Mouse (Mus musculus): Measurements from ENCODE around the gene Fam208a. TPM values are rescaled to one million over a fixed set of nuclear protein-coding genes. Genes with fewer than 3 reads are reported as not detected.

The Fam208a gene
- polyA plus RNA-seq, 1 experiment, result 9.5 TPM

DNA sequence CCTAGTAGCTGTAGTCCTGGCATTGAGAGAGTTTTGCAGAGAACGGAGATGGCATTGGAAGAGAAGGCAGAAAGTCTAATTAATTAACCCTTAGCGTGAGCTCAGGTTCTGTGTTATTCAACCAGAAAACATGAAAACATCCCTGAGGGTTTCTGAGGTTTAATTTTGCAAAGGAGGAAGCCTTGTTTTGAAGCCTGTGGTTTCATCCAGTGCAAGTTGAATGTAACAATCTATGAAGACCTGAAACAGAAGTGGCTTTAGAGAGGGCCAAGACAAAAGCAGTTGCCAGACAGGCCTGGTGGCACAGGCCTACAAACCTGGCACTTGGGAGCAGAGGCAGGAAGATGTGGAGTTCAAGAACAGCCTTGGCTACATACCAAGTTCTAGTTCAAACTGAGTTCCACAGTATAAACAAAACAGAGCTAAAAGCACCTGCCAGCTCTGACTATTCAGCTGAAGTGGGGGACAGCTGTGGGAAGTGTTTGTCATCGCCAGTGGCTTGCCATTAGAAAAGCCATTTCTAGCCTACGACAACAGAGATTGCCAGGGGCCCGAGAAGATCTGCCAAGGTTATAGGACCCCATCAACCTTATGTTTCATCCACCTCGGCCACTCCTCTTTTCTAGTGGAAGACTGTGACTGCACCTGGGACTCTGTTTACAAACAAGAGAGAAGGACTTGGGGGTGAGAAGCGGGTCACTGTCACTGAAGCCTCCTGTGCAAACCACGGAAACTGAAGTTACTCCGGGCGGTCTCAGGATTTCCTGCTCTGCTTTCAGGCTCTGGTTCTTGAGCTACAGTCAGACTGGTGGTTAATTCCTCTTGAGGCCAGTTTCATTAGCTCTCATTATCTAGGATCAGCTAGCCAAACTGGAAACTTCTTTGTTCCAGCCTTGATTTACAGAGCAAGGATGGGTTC lies 26.0 kb upstream of the Fam208a start:
- H3K27ac ChIP-seq (replicated peaks; ENCODE audit: low read depth, low read length), result peak overlapping the region; percentile 61
- peaks cover 12% of the 10 kb centered on the region; the same call in 1 of the 2 replicates for H3K4me1 ChIP-seq (ENCODE audit: control insufficient read depth, insufficient read depth, insufficient read length, low read length)

DNA sequence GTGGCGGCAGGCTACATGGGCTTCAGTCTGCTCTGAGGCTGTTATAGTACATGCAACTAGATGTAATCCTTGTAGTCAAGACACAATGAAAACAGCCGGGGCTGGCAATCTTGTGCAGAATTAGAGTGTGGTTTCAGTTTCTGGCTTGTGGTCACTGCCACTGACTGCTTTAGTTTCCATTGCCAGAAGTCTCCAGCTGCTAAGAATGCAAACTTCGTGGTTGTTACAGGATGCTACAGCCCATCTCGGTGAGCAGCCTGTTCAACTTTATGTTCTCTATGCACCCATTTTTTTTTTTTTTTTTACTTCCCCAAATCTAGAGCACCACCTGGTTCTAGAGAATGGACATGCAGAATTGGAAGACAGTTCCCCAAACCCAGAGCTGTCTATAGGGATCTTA lies 23.2 kb upstream of the Fam208a start:
- peaks cover 16% of the 10 kb centered on the region; the same call in 1 of the 2 replicates for H3K4me1 ChIP-seq (ENCODE audit: control insufficient read depth, insufficient read depth, insufficient read length, low read length)
- H3K27ac ChIP-seq (replicated peaks; ENCODE audit: low read depth, low read length), result peak overlapping the region; percentile 17; the same call in 1 of the 2 replicates

More for the DNA sequence above, 26.0 kb upstream of the Fam208a start:
- no peak overlapping the region for H3K4me3 ChIP-seq (ENCODE audit: insufficient read depth, low read depth, low read length)

DNA sequence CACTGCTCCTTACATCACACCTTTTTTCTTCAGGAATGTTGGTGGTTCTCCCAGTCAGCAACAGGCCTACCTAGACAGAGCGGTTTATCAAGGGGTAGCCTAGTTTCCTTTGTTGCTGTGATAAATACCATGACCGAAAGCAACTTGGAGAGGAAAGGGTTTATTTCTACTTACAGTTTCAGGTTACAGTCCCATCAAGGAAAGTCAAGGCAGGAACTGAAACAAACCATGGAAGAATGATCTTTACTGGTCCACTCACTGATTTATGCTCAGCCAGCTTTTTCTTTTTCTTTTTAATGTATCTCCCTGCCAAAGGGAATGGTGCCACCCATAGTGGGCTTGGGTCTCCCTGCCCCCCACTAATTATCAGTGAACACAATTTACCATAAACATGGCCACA lies 22.7 kb upstream of the Fam208a start:
- H3K4me3 ChIP-seq (ENCODE audit: insufficient read depth, low read depth, low read length), result no peak overlapping the region
- H3K27ac ChIP-seq (replicated peaks; ENCODE audit: low read depth, low read length), result peak overlapping the region; percentile 17
- H3K4me1 ChIP-seq (ENCODE audit: control insufficient read depth, insufficient read depth, insufficient read length, low read length), result peaks cover 16% of the 10 kb centered on the region; the same call in 1 of the 2 replicates

More for the DNA sequence above, 23.2 kb upstream of the Fam208a start:
- H3K4me3 ChIP-seq (ENCODE audit: insufficient read depth, low read depth, low read length), result no peak overlapping the region

DNA sequence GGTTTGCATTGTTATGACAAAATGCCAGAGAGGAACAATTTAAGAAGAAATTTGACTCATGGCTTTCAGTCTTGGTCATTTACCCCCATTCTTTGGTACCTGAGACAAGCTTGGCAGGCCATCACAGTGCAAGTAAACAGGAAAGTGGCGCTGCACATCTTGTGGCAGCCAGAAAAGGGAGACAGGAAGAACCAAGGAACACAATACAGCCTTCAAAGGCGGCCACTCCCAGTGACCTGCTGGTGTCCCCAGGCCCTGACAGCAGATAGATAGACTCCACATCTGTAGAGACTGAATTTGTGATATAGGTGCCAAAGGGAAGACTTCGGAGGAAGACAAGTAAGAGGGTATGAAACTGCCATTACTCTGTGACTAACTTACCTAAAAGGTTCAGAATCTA lies 20.4 kb upstream of the Fam208a start:
- H3K4me3 ChIP-seq (ENCODE audit: insufficient read depth, low read depth, low read length), result no peak overlapping the region
- no peak overlapping the region for H3K27ac ChIP-seq (replicated peaks; ENCODE audit: low read depth, low read length)
- peaks cover 6% of the 10 kb centered on the region; the same call in 1 of the 2 replicates for H3K4me1 ChIP-seq (ENCODE audit: control insufficient read depth, insufficient read depth, insufficient read length, low read length)

DNA sequence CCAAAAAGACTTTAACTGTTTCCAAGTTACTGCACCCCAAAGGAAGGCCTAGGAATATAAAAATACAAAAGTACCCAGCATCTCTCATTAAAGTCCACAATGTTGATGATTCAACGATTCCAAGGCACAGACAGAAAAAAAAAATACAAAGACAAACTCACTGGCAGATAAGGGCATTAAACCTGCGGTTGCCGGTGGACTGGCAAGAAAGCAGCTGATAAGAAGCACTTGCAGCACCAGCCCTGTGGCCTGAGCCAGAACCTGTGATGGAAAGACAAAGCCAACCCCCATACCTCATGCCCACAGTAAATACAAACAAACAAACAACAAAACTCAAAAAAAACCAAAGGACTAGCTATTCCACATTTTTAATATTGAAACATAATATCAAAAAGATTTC lies 19.0 kb upstream of the Fam208a start:
- no peak overlapping the region for H3K27ac ChIP-seq (replicated peaks; ENCODE audit: low read depth, low read length)

DNA sequence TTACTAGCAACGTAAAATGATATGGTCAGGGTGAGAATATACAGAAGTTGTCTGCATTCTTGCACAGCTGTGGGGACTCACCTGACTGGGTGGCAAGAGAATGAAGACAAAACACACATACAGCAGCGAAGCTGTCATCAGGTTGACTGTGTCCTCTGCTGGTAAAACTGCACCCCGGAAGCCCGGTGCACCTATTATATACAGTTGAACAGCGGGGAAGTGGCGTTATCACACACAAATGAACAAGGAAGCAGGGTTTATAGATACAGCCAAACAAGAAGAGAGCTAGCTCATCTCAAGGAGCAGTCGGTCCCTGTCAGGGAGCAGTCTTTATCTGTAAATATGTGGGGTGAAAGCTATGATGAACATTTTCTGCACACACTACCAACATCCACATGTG lies 17.1 kb upstream of the Fam208a start:
- Histone ChIP-seq H3K4me3 (ENCODE audit: insufficient read depth, low read depth, low read length) (no peak overlapping the region), H3K4me1 (ENCODE audit: control insufficient read depth, insufficient read depth, insufficient read length, low read length) (peaks cover 5% of the 10 kb centered on the region; the same call in 1 of the 2 replicates)

More for the DNA sequence above, 19.0 kb upstream of the Fam208a start:
- Histone ChIP-seq H3K4me3 (ENCODE audit: insufficient read depth, low read depth, low read length) (no peak overlapping the region), H3K4me1 (ENCODE audit: control insufficient read depth, insufficient read depth, insufficient read length, low read length) (peaks cover 5% of the 10 kb centered on the region; the same call in 1 of the 2 replicates)

DNA sequence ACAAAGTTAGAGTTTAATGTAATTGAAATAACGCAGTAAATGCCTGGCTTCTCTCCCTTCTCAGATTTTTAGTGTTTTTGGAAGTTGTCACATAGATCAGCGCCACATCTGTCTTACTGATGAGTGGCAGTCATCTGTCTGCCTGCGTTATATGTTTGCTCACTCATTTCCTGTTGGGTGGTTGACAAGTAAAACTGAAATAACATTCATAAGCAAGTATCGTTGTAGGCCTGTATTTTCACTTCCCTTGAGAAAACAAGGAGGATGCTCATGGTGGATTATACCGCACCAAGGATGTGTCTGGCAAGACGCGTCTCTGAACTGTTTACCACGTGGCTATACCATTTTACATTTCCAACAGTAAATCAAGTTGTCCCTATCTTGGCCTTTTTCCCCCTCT lies 15.9 kb upstream of the Fam208a start:
- H3K27ac ChIP-seq (replicated peaks; ENCODE audit: low read depth, low read length), result no peak overlapping the region
- peaks cover 5% of the 10 kb centered on the region; the same call in 1 of the 2 replicates for H3K4me1 ChIP-seq (ENCODE audit: control insufficient read depth, insufficient read depth, insufficient read length, low read length)
- no peak overlapping the region for H3K4me3 ChIP-seq (ENCODE audit: insufficient read depth, low read depth, low read length)

More for the DNA sequence above, 17.1 kb upstream of the Fam208a start:
- no peak overlapping the region for H3K27ac ChIP-seq (replicated peaks; ENCODE audit: low read depth, low read length)

DNA sequence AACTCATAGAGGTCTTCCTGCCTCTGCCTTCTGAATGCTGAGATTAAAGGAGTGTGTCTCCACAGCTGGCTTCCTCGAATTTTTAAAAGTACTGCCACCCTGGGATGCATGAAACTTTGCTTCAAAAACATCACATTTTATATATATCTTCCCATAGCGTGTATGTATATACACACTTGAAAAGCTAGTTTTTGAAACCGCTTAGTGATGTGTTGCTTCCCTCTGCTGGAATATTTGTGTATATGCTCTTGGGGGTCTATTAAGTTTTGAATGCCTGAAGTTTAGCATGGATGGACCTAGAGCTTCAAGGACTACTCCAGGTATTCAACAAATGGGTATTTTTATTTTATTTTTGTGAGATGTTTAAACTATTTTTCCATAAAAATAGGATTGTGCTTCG lies 14.7 kb upstream of the Fam208a start:
- H3K4me3 ChIP-seq (ENCODE audit: insufficient read depth, low read depth, low read length), result no peak overlapping the region

DNA sequence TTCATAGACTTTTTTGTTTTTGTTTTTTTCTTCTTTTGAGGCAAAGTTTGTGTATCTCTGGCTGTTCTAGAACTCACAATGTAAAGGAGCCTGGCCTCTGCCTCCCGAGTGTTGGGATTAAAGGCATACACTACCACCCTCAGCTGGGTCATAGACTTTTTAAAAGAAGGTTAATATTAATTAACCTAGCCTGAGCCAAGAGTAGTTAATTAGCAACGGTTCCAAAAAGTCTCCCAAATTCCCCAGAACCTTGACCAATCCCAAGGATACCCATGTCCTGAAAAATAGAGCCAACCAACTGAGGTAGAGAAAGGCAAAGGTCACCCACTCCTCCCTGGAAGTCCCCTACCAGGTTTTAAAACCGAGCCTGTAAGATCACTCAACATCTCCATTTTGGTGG lies 7.8 kb upstream of the Fam208a start:
- Histone ChIP-seq H3K4me1 (ENCODE audit: control insufficient read depth, insufficient read depth, insufficient read length, low read length) (no peaks in the 10 kb centered on the region), H3K4me3 (ENCODE audit: insufficient read depth, low read depth, low read length) (no peak overlapping the region)

More for the DNA sequence above, 14.7 kb upstream of the Fam208a start:
- Histone ChIP-seq H3K4me1 (ENCODE audit: control insufficient read depth, insufficient read depth, insufficient read length, low read length) (no peaks in the 10 kb centered on the region), H3K27ac (replicated peaks; ENCODE audit: low read depth, low read length) (no peak overlapping the region)

DNA sequence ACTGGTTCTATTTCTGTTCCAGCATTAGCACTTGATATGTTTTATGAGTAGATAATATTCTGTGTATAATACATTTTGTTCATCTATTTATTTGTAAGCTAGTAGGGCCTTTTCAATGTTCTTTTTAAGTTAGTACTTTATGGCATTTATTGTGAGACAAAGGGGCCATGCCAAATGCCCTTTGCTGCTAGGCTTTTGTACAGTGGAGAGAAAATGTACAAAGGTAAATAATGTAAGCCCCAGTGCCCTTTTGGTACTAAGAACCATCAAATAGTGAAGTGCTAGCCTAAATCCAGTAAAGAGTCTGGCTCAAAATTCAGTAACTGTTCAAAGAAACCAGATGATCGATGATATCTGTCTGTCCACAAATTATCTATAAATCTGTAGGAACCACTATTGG lies 6.3 kb upstream of the Fam208a start:
- H3K4me3 ChIP-seq (ENCODE audit: insufficient read depth, low read depth, low read length), result no peak overlapping the region
- no peak overlapping the region for H3K27ac ChIP-seq (replicated peaks; ENCODE audit: low read depth, low read length)
- H3K4me1 ChIP-seq (ENCODE audit: control insufficient read depth, insufficient read depth, insufficient read length, low read length), result no peaks in the 10 kb centered on the region

More for the DNA sequence above, 7.8 kb upstream of the Fam208a start:
- no peak overlapping the region for H3K27ac ChIP-seq (replicated peaks; ENCODE audit: low read depth, low read length)

DNA sequence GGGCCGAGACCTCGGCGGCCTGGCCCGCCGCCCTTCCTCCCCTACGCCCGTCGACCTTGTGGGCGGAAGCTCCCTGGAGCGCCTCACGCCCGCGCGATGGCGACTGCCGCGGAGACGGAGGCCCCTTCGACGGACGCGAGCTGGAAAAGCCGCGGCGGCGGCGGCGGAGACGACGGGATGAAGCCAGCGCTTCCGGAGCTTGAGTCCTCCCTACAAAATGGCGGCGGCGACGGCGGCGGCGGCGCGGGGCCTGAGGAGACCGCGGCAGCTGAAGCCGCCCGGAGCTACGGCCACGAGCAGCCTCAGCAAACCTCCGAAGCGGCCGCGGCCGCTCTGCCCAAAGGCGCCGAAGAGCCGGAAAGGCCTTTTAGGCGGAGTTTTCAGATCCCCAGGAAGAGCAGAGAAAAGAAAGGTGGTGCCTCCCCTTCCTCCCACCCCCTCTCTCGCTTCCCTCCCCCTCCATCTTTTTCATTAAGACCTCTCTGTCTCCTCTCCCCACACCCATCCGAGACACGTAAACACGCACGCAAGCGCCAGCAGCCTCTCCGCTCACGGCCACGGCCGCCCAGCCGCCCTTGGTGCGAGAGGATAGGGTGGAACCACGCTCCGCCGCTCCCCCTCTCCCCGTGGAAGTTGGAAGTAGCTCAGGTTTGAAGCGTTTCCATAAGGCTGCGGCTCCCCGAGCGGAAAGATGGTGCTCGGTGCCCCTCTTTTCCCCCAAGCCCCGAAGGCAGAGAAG lies 508 bp downstream of the Fam208a start:
- H3K4me3 ChIP-seq (ENCODE audit: insufficient read depth, low read depth, low read length), result peak overlapping the region; percentile 77
- H3K27ac ChIP-seq (replicated peaks; ENCODE audit: low read depth, low read length), result peak overlapping the region; percentile 94
- no peaks in the 10 kb centered on the region for H3K4me1 ChIP-seq (ENCODE audit: control insufficient read depth, insufficient read depth, insufficient read length, low read length)

DNA sequence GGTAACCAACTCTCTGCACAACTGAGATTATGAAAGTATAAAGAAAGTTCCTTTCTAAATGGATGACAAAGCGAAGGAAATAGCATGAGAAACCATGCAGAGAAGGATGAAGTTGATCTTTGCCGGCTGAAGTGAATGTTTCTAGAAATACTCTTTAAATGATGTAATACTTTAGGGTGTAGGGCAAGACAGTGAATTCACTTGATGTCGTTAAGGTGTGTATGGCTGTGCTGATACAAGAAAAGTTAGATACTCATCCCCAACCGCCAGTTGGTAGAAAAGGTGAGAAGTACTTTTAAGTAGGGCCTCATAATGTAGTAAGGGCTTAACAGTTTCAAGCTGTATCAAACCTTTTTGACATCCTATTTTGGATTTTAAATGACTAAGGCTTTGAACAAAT lies 1.6 kb downstream of the Fam208a start:
- no peak overlapping the region for H3K27ac ChIP-seq (replicated peaks; ENCODE audit: low read depth, low read length)
- H3K4me3 ChIP-seq (ENCODE audit: insufficient read depth, low read depth, low read length), result no peak overlapping the region
- no peaks in the 10 kb centered on the region for H3K4me1 ChIP-seq (ENCODE audit: control insufficient read depth, insufficient read depth, insufficient read length, low read length)

DNA sequence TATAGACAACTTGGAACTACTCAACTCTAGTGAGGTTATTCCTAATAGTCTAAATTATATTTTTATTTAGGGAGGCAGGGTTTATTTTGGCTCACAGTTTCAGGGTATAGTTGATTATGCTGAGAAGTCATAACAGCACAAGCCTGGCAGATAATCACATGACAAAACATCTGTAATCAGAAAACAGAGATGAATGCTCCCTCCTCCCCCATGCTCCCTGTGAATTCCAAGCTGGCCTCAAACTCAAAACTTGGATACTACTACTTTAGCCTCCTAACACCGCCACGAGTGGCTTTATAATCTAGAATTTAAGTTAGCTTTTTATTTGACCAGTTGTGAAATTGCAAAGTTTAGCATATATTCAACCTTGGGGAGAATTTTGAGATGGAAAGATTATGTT lies 3.4 kb downstream of the Fam208a start:
- H3K27ac ChIP-seq (replicated peaks; ENCODE audit: low read depth, low read length), result no peak overlapping the region
- H3K4me1 ChIP-seq (ENCODE audit: control insufficient read depth, insufficient read depth, insufficient read length, low read length), result no peaks in the 10 kb centered on the region
- no peak overlapping the region for H3K4me3 ChIP-seq (ENCODE audit: insufficient read depth, low read depth, low read length)

DNA sequence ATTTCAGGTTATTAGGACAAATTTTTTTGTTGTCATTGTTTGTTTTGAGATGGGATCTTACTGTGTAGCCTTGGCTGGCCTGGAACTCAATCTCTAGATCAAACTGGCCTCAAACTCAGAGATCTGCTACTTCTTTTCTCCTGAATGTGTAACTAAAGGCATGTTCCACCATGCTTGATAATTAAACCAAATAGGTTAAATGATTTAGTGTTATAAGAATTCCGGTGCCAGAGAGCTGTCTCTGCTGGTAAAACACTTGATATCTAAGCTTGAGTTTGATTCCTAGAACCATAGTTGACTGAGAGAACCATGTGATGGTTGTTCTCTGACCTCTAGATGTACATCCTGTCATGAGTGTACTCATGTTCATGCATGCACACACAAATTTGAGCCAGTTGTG lies 7.5 kb downstream of the Fam208a start:
- Histone ChIP-seq H3K4me1 (ENCODE audit: control insufficient read depth, insufficient read depth, insufficient read length, low read length) (no peaks in the 10 kb centered on the region), H3K4me3 (ENCODE audit: insufficient read depth, low read depth, low read length) (no peak overlapping the region), H3K27ac (replicated peaks; ENCODE audit: low read depth, low read length) (no peak overlapping the region)

DNA sequence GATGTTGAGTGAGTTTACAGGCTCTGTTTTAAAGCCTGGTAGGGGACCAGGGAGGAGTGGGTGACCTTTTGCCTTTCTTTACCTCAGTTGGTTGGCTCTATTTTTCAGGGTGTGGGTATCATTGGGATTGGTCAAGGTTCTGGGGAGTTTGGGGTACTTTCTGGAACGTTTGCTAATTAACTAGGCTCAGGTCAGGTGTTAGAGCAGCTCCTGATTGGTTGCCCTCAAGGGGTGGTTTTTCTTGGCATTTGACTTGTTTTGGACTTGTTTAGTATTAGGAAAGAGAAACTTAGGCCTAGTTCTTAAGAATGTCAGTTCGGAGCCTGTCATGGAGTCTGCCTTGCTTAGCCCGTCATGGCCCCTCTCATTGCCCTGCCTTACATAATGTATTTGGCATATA lies 8.2 kb downstream of the Fam208a start:
- H3K4me1 ChIP-seq (ENCODE audit: control insufficient read depth, insufficient read depth, insufficient read length, low read length), result no peaks in the 10 kb centered on the region
- no peak overlapping the region for H3K27ac ChIP-seq (replicated peaks; ENCODE audit: low read depth, low read length)
- no peak overlapping the region for H3K4me3 ChIP-seq (ENCODE audit: insufficient read depth, low read depth, low read length)
